Mouse (Mus musculus) erythroblast, embryonic 14.5 days (primary cell): ENCODE measurements around the gene Hoxb1.

Experiments used
- GATA1 ChIP-seq: IDR thresholded peaks from 2 replicates; pipeline ENCODE4 v1.6.1; 2012; ENCODE audit warnings: low read length, inconsistent platforms, mixed read lengths
- TAL1 ChIP-seq: IDR thresholded peaks from 3 replicates; pipeline ENCODE4 v1.6.1; 2012; ENCODE audit warnings: low read length, inconsistent platforms, mixed read lengths

DNA sequence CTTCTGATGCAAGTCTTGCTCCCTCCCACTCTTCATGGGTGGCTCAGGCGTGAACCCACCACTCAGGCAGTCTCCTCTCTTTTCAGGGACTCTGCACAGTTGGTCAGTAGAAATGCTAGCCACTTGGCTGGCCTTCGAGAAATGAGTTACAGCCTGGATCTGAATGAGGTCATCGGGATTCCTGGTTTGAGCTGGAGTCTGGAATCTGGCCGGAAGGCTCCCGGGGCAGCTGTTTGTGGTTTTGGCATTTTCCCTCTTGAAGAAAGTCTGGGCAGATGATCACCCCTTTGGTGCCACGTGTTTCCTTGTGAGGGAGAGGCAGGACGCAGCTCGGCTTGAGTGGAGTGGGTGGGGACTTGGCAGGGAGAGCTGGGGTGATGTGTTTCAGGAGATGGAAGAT is 48.0 kb downstream of the Hoxb1 start:
- TF ChIP-seq TAL1 = no peak
- TF ChIP-seq GATA1 = no peak
